Comparison of ENCODE assay signal across 15 mouse cellular contexts in the genomic region with DNA sequence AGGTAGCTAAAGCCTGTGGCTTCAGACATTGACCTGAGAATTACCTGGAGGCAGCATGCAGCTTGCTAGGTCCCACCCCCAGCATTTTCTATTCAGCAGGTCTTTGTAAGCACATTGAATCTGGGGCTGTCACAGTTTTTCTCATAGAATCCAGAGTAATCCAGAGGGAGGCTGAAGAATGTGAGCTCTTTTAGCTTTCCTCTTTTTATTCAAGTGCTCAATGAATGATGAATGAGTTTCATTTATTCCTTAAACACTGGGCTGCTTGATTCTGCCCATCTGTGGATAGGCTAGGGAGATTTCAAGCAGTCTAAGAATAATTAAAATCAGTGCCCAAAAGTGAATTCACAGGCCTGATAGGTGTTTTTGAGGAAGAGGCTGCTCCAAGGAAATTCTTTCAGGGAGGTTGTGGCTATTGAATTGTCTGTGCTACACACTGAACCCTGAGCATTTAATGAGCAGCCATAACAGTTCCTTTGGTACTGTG. TPM values are rescaled to one million over a fixed set of nuclear protein-coding genes. Genes with fewer than 3 reads are reported as not detected.
DNase-seq lines count a peak whose midpoint lies in the region; ATAC-seq and TF ChIP-seq lines count a peak whose summit lies in the region.
"Had no signal": no experiment of that assay in that cellular context is flagged by ENCODE, and none has a peak within 500 bp of the region (broad histone marks: within the 10 kb centered on the region; RNA-seq: fewer than 3 reads in every experiment).

No protein-coding gene starts in this region.

- no peaks in the 10 kb centered on the region for H3K27me3 ChIP-seq in forebrain, embryonic 11.5 days (ENCODE audit: control insufficient read depth, insufficient read depth, low read length)
- H3K27me3 ChIP-seq in hindbrain, postnatal 0 days (ENCODE audit: insufficient read depth, low read length), result no peaks in the 10 kb centered on the region
- H3K27me3 ChIP-seq in thymus, adult 2 months (ENCODE audit: control insufficient read depth, insufficient read depth, low read length), result no peaks in the 10 kb centered on the region
- H3K27me3 ChIP-seq: CH12.LX had no signal

- H3K4me1 ChIP-seq in forebrain, embryonic 11.5 days (replicated peaks; ENCODE audit: control insufficient read depth, insufficient read depth, low read length), result no peaks in the 10 kb centered on the region
- no peaks in the 10 kb centered on the region for H3K4me1 ChIP-seq in hindbrain, postnatal 0 days (ENCODE audit: insufficient read depth, low read length)
- H3K4me1 ChIP-seq in olfactory bulb, adult 2 months (ENCODE audit: control insufficient read depth, insufficient read depth, low read length), result no peaks in the 10 kb centered on the region
- no peaks in the 10 kb centered on the region for H3K4me1 ChIP-seq in thymus, adult 2 months (replicated peaks; ENCODE audit: control insufficient read depth, insufficient read depth, low read length)

- H3K4me2 ChIP-seq in forebrain, embryonic 11.5 days (ENCODE audit: low read depth, low read length, severe bottlenecking), result no peak overlapping the region
- H3K4me2 ChIP-seq in hindbrain, postnatal 0 days (ENCODE audit: low read depth, low read length), result no peak overlapping the region

- no peaks in the 10 kb centered on the region for H3K9me3 ChIP-seq in forebrain, embryonic 11.5 days (ENCODE audit: control insufficient read depth, low read length)
- H3K9me3 ChIP-seq in hindbrain, postnatal 0 days (ENCODE audit: low read length), result no peaks in the 10 kb centered on the region

- TF ChIP-seq CTCF in hindbrain, postnatal 0 days (IDR thresholded peaks at IDR 0.05; ENCODE audit: low read depth), result no peak
- no peak for TF ChIP-seq CTCF in olfactory bulb, adult 2 months (IDR thresholded peaks at IDR 0.05; ENCODE audit: insufficient read depth, low read depth, low read length)
- TF ChIP-seq CTCF in thymus, adult 2 months (IDR thresholded peaks at IDR 0.05; ENCODE audit: borderline replicate concordance, control insufficient read depth, extremely low read depth, insufficient read depth, low read length, poor library complexity), result no peak

- H3K4me3 ChIP-seq in forebrain, embryonic 11.5 days (ENCODE audit: low read depth, low read length), result no peak overlapping the region
- no peak overlapping the region for H3K4me3 ChIP-seq in hindbrain, postnatal 0 days (ENCODE audit: low read length)
- no peak overlapping the region for H3K4me3 ChIP-seq in olfactory bulb, adult 2 months (ENCODE audit: insufficient read depth, low read depth, low read length)
- no peak overlapping the region for H3K4me3 ChIP-seq in thymus, adult 2 months (ENCODE audit: control insufficient read depth, insufficient read depth, low read length)

- peak; percentile 24 for DNase-seq in layer of hippocampus, adult 9-11 months
- DNase-seq in layer of hippocampus, adult 9-10 months (ENCODE audit: low spot score), result no peak
- no peak for DNase-seq in forebrain, embryonic 11.5 days (ENCODE audit: low spot score)
- DNase-seq in hindbrain, postnatal 0 days (ENCODE audit: low spot score), result peak; percentile 67
- no peak for DNase-seq in thymus, adult 2 months
- DNase-seq in urinary bladder, postnatal 25 days (ENCODE audit: low spot score), result no peak
- DNase-seq: cerebellum, postnatal 25 days; kidney, postnatal 25 days; lung, adult 2 months; thymus, adult 18-20 months had no signal

- H3K27ac ChIP-seq in forebrain, embryonic 11.5 days (ENCODE audit: low read depth, low read length), result peak overlapping the region; percentile 55; the same call in 1 of the 2 replicates
- peak overlapping the region; percentile 82 for H3K27ac ChIP-seq in hindbrain, postnatal 0 days
- 0 out of 2 replicates have a peak overlapping the region, but pooled peaks have one; percentile 15 for H3K27ac ChIP-seq in olfactory bulb, adult 2 months (ENCODE audit: insufficient read depth, low read depth, low read length)
- no peak overlapping the region for H3K27ac ChIP-seq in thymus, adult 2 months (ENCODE audit: control insufficient read depth, insufficient read depth, low read length)

- peak; percentile 80 for ATAC-seq in forebrain, embryonic 11.5 days (replicated peaks; ENCODE audit: low FRiP score)
- ATAC-seq in hindbrain, postnatal 0 days, result peak; percentile 95

- TF ChIP-seq POLR2A in olfactory bulb, adult 2 months (IDR thresholded peaks at IDR 0.05; ENCODE audit: insufficient read depth, low read depth, low read length), result no peak
- no peak for TF ChIP-seq POLR2A in thymus, adult 2 months (IDR thresholded peaks at IDR 0.05; ENCODE audit: control insufficient read depth, extremely low read depth, insufficient read depth, low read length, poor library complexity)

- H3K36me3 ChIP-seq in forebrain, embryonic 11.5 days (ENCODE audit: control insufficient read depth, insufficient read depth, low read length), result no peaks in the 10 kb centered on the region
- no peaks in the 10 kb centered on the region for H3K36me3 ChIP-seq in hindbrain, postnatal 0 days (ENCODE audit: insufficient read depth, low read length)
- no peaks in the 10 kb centered on the region for H3K36me3 ChIP-seq in thymus, adult 2 months (ENCODE audit: control insufficient read depth, insufficient read depth, low read length)

- no peak overlapping the region for H3K9ac ChIP-seq in forebrain, embryonic 11.5 days (ENCODE audit: low read length)
- no peak overlapping the region for H3K9ac ChIP-seq in hindbrain, postnatal 0 days (replicated peaks; ENCODE audit: low read length)

RNA-seq across cellular contexts. Expression of gene Asrgl1, which starts 8.2 kb away (rescaled TPM):
- 22.7 and 25.3 TPM in 2 replicates for polyA plus RNA-seq in forebrain, embryonic 11.5 days (2014; fragmentation: Nextera tagmentation; extraction: Ambion mirVana)
- 27.5 and 30.8 TPM in 2 replicates for total RNA-seq in hindbrain, postnatal 0 days (2014; rRNA removed)
- polyA plus RNA-seq in hindbrain, postnatal 0 days (2015; fragmentation: Nextera tagmentation; extraction: Ambion mirVana), result 50.0 and 62.4 TPM in 2 replicates
- polyA plus RNA-seq in olfactory bulb, adult 2 months (2012; ENCODE audit: insufficient read depth, insufficient read length, low replicate concordance, missing spikeins), result 72.4 TPM in 1 of 2 replicates, not detected in the other
- 5.9 and 8.8 TPM in 2 replicates for polyA plus RNA-seq in thymus, adult 2 months (2012; rRNA removed)

RNA-seq across cellular contexts. Expression of gene Scgb1a1, which starts 55.9 kb away (rescaled TPM):
- polyA plus RNA-seq in forebrain, embryonic 11.5 days (2014; fragmentation: Nextera tagmentation; extraction: Ambion mirVana), result not detected in 2 replicates
- not detected in 2 replicates for total RNA-seq in hindbrain, postnatal 0 days (2014; rRNA removed)
- polyA plus RNA-seq in hindbrain, postnatal 0 days (2015; fragmentation: Nextera tagmentation; extraction: Ambion mirVana), result not detected in 2 replicates
- polyA plus RNA-seq in olfactory bulb, adult 2 months (2012; ENCODE audit: insufficient read depth, insufficient read length, low replicate concordance, missing spikeins), result not detected in 2 replicates
- polyA plus RNA-seq in thymus, adult 2 months (2012; rRNA removed), result 65.9 and 174 TPM in 2 replicates
- total RNA-seq: CH12.LX; hematopoietic stem cell, adult 5-6 weeks; left cerebral cortex, postnatal 36 days; megakaryocyte-erythroid progenitor cell, adult 5-6 weeks had no signal

Comparison
In these comparisons a context has a peak if more than half of its experiments do, and no peak if none do; other contexts are left out.
1. DNase-seq: peak in layer of hippocampus, adult 9-11 months (single experiment) and hindbrain, postnatal 0 days (single experiment); none in layer of hippocampus, adult 9-10 months (single experiment), forebrain, embryonic 11.5 days (single experiment), thymus, adult 2 months (single experiment) and urinary bladder, postnatal 25 days (single experiment).
2. RNA of gene Scgb1a1, which starts 55.9 kb away (polyA plus RNA-seq): 65.9 to 174 TPM in thymus, adult 2 months; not detected in forebrain, embryonic 11.5 days, not detected in hindbrain, postnatal 0 days and not detected in olfactory bulb, adult 2 months; every median in the first group is over 10 times any median in the second.